Mouse (Mus musculus): Measurements from ENCODE around the gene Btbd2. TPM values are rescaled to one million over a fixed set of nuclear protein-coding genes. Genes with fewer than 3 reads are reported as not detected.

Btbd2 gene
- polyA plus RNA-seq, 1 experiment from 2014 or later = 78.3 TPM

GRCm38 (mm10) chr10:80659213-80659612 lies 2.3 kb upstream of the Btbd2 start:
- H3K9ac ChIP-seq (ENCODE audit: low read length) = no peak overlapping the region
- ATAC-seq (replicated peaks; ENCODE audit: low FRiP score) (no peak), DNase-seq (ENCODE audit: low spot score) (peak; percentile 82)
- H3K4me1 ChIP-seq (replicated peaks; ENCODE audit: control insufficient read depth, insufficient read depth, low read length) = peaks cover 10% of the 10 kb centered on the region
- no peak overlapping the region for H3K4me3 ChIP-seq (ENCODE audit: low read depth, low read length)
- H3K9me3 ChIP-seq (ENCODE audit: control insufficient read depth, low read length) = no peaks in the 10 kb centered on the region
- H3K36me3 ChIP-seq (ENCODE audit: control insufficient read depth, insufficient read depth, low read length) = no peaks in the 10 kb centered on the region
- WGBS = 16% methylated on average over 10 of the region's 10 CpGs
- peak overlapping the region; percentile 18; the same call in 1 of the 2 replicates for H3K27ac ChIP-seq (ENCODE audit: low read depth, low read length)
- H3K27me3 ChIP-seq (ENCODE audit: control insufficient read depth, insufficient read depth, low read length) = no peaks in the 10 kb centered on the region
- peak overlapping the region; percentile 6; the same call in 1 of the 2 replicates for H3K4me2 ChIP-seq (ENCODE audit: low read depth, low read length, severe bottlenecking)

GRCm38 (mm10) chr10:80658841-80659202 lies 2.0 kb upstream of the Btbd2 start:
- no peak for DNase-seq (ENCODE audit: low spot score)
- H3K4me1 ChIP-seq (replicated peaks; ENCODE audit: control insufficient read depth, insufficient read depth, low read length) = peaks cover 11% of the 10 kb centered on the region
- no peak overlapping the region for H3K4me2 ChIP-seq (ENCODE audit: low read depth, low read length, severe bottlenecking)
- H3K9me3 ChIP-seq (ENCODE audit: control insufficient read depth, low read length) = no peaks in the 10 kb centered on the region
- no peak for ATAC-seq (replicated peaks; ENCODE audit: low FRiP score)
- WGBS = 78% methylated on average over 4 of the region's 4 CpGs
- no peaks in the 10 kb centered on the region for H3K27me3 ChIP-seq (ENCODE audit: control insufficient read depth, insufficient read depth, low read length)
- H3K36me3 ChIP-seq (ENCODE audit: control insufficient read depth, insufficient read depth, low read length) = no peaks in the 10 kb centered on the region
- peak overlapping the region; percentile 18; the same call in 1 of the 2 replicates for H3K27ac ChIP-seq (ENCODE audit: low read depth, low read length)
- no peak overlapping the region for H3K4me3 ChIP-seq (ENCODE audit: low read depth, low read length)
- H3K9ac ChIP-seq (ENCODE audit: low read length) = no peak overlapping the region

- no peak for DNase-seq (ENCODE audit: low spot score)
- H3K4me1 ChIP-seq (replicated peaks; ENCODE audit: control insufficient read depth, insufficient read depth, low read length) = peaks cover 11% of the 10 kb centered on the region
- H3K27me3 ChIP-seq (ENCODE audit: control insufficient read depth, insufficient read depth, low read length) = no peaks in the 10 kb centered on the region
- no peaks in the 10 kb centered on the region for H3K9me3 ChIP-seq (ENCODE audit: control insufficient read depth, low read length)
- H3K9ac ChIP-seq (ENCODE audit: low read length) = no peak overlapping the region
- no peak overlapping the region for H3K27ac ChIP-seq (ENCODE audit: low read depth, low read length)
- H3K4me2 ChIP-seq (ENCODE audit: low read depth, low read length, severe bottlenecking) = no peak overlapping the region
- no peak overlapping the region for H3K4me3 ChIP-seq (ENCODE audit: low read depth, low read length)
- 90% methylated on average over 14 of the region's 14 CpGs for WGBS
- H3K36me3 ChIP-seq (ENCODE audit: control insufficient read depth, insufficient read depth, low read length) = no peaks in the 10 kb centered on the region
- no peak for ATAC-seq (replicated peaks; ENCODE audit: low FRiP score)
Observed at GRCm38 (mm10) chr10:80658194-80658840, 1.4 kb upstream of the Btbd2 start.

GRCm38 (mm10) chr10:80656130-80656862 lies 575 bp downstream of the Btbd2 start:
- peak overlapping the region; percentile 90 for H3K4me2 ChIP-seq (ENCODE audit: low read depth, low read length, severe bottlenecking)
- DNase-seq (ENCODE audit: low spot score) (peak; percentile 99), ATAC-seq (replicated peaks; ENCODE audit: low FRiP score) (peak; percentile 81)
- H3K27ac ChIP-seq (ENCODE audit: low read depth, low read length) = peak overlapping the region; percentile 81
- no peaks in the 10 kb centered on the region for H3K36me3 ChIP-seq (ENCODE audit: control insufficient read depth, insufficient read depth, low read length)
- WGBS = under 1% methylated on average over 68 of the region's 72 CpGs
- H3K27me3 ChIP-seq (ENCODE audit: control insufficient read depth, insufficient read depth, low read length) = no peaks in the 10 kb centered on the region
- H3K4me1 ChIP-seq (replicated peaks; ENCODE audit: control insufficient read depth, insufficient read depth, low read length) = peaks cover 11% of the 10 kb centered on the region
- H3K4me3 ChIP-seq (ENCODE audit: low read depth, low read length) = peak overlapping the region; percentile 92
- H3K9me3 ChIP-seq (ENCODE audit: control insufficient read depth, low read length) = no peaks in the 10 kb centered on the region
- H3K9ac ChIP-seq (ENCODE audit: low read length) = peak overlapping the region; percentile 95

- DNase-seq (ENCODE audit: low spot score) (no peak), ATAC-seq (replicated peaks; ENCODE audit: low FRiP score) (peak; percentile 61)
- Histone ChIP-seq H3K36me3 (ENCODE audit: control insufficient read depth, insufficient read depth, low read length) (no peaks in the 10 kb centered on the region), H3K4me3 (ENCODE audit: low read depth, low read length) (peak overlapping the region; percentile 92), H3K4me2 (ENCODE audit: low read depth, low read length, severe bottlenecking) (peak overlapping the region; percentile 90), H3K27me3 (ENCODE audit: control insufficient read depth, insufficient read depth, low read length) (no peaks in the 10 kb centered on the region), H3K4me1 (replicated peaks; ENCODE audit: control insufficient read depth, insufficient read depth, low read length) (peaks cover 11% of the 10 kb centered on the region), H3K9ac (ENCODE audit: low read length) (peak overlapping the region; percentile 95), H3K27ac (ENCODE audit: low read depth, low read length) (no peak overlapping the region), H3K9me3 (ENCODE audit: control insufficient read depth, low read length) (no peaks in the 10 kb centered on the region)
- 5% methylated on average over 12 of the region's 12 CpGs for WGBS
Observed at GRCm38 (mm10) chr10:80655406-80656129, 1.3 kb downstream of the Btbd2 start.

- Histone ChIP-seq H3K9ac (ENCODE audit: low read length) (peak overlapping the region; percentile 95; the same call in 1 of the 2 replicates), H3K27ac (ENCODE audit: low read depth, low read length) (no peak overlapping the region), H3K27me3 (ENCODE audit: control insufficient read depth, insufficient read depth, low read length) (no peaks in the 10 kb centered on the region), H3K4me2 (ENCODE audit: low read depth, low read length, severe bottlenecking) (peak overlapping the region; percentile 90; the same call in 1 of the 2 replicates), H3K4me3 (ENCODE audit: low read depth, low read length) (no peak overlapping the region), H3K9me3 (ENCODE audit: control insufficient read depth, low read length) (no peaks in the 10 kb centered on the region), H3K4me1 (replicated peaks; ENCODE audit: control insufficient read depth, insufficient read depth, low read length) (peaks cover 11% of the 10 kb centered on the region), H3K36me3 (ENCODE audit: control insufficient read depth, insufficient read depth, low read length) (no peaks in the 10 kb centered on the region)
- DNase-seq (ENCODE audit: low spot score) (no peak), ATAC-seq (replicated peaks; ENCODE audit: low FRiP score) (no peak)
- WGBS = 90% methylated on average over 6 of the region's 6 CpGs
Observed at GRCm38 (mm10) chr10:80654866-80655265, 2.0 kb downstream of the Btbd2 start.

GRCm38 (mm10) chr10:80653156-80653720 lies 3.6 kb downstream of the Btbd2 start:
- Histone ChIP-seq H3K9me3 (ENCODE audit: control insufficient read depth, low read length) (no peaks in the 10 kb centered on the region), H3K4me1 (replicated peaks; ENCODE audit: control insufficient read depth, insufficient read depth, low read length) (peaks cover 11% of the 10 kb centered on the region), H3K27me3 (ENCODE audit: control insufficient read depth, insufficient read depth, low read length) (no peaks in the 10 kb centered on the region), H3K4me3 (ENCODE audit: low read depth, low read length) (no peak overlapping the region), H3K4me2 (ENCODE audit: low read depth, low read length, severe bottlenecking) (no peak overlapping the region), H3K9ac (ENCODE audit: low read length) (no peak overlapping the region), H3K27ac (ENCODE audit: low read depth, low read length) (no peak overlapping the region), H3K36me3 (ENCODE audit: control insufficient read depth, insufficient read depth, low read length) (no peaks in the 10 kb centered on the region)
- ATAC-seq (replicated peaks; ENCODE audit: low FRiP score) (no peak), DNase-seq (ENCODE audit: low spot score) (no peak)
- 96% methylated on average over 6 of the region's 6 CpGs for WGBS

GRCm38 (mm10) chr10:80650392-80650791 lies 6.5 kb downstream of the Btbd2 start:
- Histone ChIP-seq H3K4me3 (ENCODE audit: low read depth, low read length) (no peak overlapping the region), H3K27me3 (ENCODE audit: control insufficient read depth, insufficient read depth, low read length) (no peaks in the 10 kb centered on the region), H3K4me2 (ENCODE audit: low read depth, low read length, severe bottlenecking) (no peak overlapping the region), H3K27ac (ENCODE audit: low read depth, low read length) (no peak overlapping the region), H3K4me1 (replicated peaks; ENCODE audit: control insufficient read depth, insufficient read depth, low read length) (peaks cover 7% of the 10 kb centered on the region), H3K9me3 (ENCODE audit: control insufficient read depth, low read length) (no peaks in the 10 kb centered on the region), H3K9ac (ENCODE audit: low read length) (no peak overlapping the region), H3K36me3 (ENCODE audit: control insufficient read depth, insufficient read depth, low read length) (no peaks in the 10 kb centered on the region; the same call in 1 of the 2 replicates)
- no peak for ATAC-seq (replicated peaks; ENCODE audit: low FRiP score)
- WGBS = 96% methylated on average over 10 of the region's 10 CpGs
- DNase-seq (ENCODE audit: low spot score) = no peak

Measured in forebrain, embryonic 11.5 days (tissue).